Mouse (Mus musculus): ENCODE data around the gene Slc25a26.

Gene Slc25a26

DNA sequence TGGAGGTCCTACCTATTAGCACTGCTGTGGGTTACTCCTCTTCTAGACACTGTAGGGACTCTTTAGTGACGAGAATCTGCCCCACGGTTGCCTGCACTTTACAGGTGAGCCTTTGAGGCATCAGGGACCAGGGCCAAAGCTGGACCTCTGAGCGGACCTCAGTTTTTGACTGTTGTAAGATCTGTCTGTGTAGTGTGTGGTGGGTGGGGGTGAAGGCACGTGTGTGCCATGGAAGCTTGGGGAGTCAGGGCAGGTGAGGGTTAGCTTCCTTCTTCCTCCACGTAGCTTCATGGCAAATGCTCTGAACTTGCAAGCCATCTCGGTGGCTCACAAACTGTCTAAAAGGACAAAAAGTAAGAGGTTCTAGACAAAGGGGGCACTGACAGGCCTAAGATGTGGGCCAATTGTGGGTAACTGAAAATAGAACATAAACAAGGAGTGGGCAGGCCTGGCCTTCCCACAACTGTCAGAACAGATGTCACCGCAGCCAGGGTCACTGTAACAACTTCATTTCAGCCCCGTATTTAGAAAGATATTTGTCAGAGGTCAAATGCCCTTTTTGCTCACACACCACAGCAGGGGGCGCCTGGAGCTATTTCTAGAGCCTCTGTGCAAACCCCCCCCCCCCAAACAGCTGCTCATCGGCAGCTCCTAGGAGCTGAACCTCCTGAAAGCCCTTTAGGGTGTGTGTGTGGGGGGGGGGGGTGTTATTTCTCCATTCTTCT lies 96.8 kb downstream of the Slc25a26 start:
- no peak for DNase-seq (ENCODE audit: extremely low read depth, insufficient read length, low spot score)

DNA sequence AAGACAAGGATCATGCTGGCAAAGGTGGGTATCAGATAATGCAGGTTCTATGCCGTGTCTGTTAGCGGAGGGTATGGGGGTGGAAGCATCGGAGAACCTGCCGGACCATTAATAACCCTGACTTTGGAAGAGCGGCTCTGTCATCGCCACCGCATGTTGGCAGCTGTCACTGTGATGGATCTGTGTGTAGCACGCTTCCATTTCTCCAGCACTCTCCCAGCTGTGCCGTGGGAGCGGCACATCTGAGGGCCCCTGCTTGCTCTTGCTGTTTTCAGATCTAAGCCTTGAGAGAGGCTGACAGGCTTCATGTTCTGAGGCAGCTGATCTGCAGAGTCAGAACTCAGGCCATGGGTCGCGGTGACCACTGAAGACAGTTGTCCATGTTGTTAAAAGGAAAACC lies 98.3 kb downstream of the Slc25a26 start:
- no peak for DNase-seq (ENCODE audit: extremely low read depth, insufficient read length, low spot score)

DNA sequence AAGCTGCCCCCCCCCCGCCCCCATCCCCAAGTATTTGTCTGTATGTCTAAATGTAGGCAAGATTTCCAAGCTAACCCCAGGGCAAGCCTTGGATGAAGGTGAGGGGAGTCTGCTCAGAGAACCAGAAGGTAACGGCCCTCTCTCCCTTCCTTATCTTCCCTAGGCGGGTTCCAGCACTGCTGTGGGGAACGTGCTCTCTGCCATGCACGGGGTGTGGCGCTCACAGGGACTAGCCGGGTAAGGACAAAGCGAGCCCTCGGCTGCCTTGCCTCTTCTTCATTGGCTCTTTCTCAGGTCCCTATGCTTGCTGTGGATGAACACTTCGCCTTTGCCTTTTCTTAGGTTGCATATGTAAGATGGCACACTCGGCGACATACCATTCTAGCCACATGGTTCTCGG lies 98.9 kb downstream of the Slc25a26 start:
- DNase-seq (ENCODE audit: extremely low read depth, insufficient read length, low spot score): no peak

DNA sequence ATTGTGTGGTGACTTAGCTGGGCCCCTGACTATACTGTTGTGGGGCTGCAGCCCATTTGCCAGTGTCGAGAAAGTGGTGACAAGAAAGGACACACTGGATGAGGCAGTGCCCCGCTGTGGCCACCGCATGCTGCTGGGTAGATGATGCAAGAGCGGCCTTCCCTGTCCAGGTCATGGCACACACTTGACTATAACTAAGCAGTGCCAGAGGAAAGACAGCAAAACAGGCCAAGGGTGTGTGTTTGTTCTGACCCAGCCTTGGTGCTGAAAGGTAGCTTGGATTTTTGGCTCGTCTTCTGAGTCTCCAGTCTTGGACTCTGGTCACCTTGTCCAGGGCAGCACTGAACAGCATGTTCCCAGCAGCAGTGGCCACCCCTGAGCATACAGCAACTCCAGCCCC lies 101.0 kb downstream of the Slc25a26 start:
- DNase-seq (ENCODE audit: extremely low read depth, insufficient read length, low spot score): no peak

DNA sequence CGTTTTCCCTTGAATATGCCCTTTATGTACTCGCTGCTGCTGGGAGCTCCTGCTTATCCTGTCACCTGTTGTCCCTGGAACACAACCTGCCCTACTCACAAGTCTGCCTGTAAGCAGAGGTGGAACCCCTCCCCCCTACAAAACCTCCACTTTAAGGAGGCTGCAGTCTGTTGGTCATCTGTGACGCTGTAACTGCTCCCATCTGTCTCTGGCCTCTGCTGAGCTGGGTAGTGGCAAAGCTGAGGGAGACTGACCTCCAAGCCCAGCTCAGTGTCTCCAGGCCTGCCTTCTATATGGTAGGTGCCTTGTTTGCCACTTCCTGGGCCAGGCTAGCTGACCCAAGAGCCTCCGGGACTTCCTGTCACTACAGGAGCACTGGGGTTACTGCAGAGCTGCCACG lies 101.7 kb downstream of the Slc25a26 start:
- no peak for DNase-seq (ENCODE audit: extremely low read depth, insufficient read length, low spot score)

DNA sequence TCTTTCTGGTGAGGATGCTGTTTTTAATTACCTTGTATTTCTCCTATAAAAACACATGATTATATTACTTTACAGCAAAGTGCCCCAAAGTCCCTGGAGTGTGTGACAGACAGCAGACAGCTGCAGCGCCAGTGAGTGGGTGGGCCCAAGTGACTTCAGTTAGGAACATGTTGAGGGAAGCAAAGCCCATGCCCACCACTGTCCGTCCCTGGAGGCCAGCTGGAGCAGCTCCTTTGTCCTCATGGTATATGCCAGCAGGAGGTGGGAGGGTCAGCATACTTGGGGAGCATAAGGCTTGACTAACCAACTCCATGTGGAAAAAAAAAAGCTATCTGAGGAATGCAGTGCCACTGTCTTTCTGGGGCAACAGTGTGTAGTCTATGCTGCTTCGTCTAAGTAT lies 103.9 kb downstream of the Slc25a26 start:
- DNase-seq (ENCODE audit: extremely low read depth, insufficient read length, low spot score): no peak

DNA sequence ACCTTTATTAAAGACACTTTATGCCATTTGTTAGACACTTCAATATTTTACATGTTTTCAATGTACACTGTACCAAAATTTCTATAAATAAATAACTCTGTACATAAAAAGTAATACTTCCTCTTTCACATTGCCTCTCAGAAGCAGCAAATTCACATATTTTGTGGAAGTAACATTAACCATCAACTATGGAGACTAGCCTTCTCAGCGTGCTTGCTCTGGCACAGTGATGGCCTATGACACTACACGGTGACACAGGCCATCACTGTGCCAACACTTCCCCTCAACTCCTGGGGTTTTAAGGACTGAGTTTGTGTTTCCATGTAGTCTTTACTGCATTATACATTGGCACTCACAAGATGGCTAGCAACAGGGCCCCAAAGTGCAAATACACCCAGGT lies 104.4 kb downstream of the Slc25a26 start:
- DNase-seq (ENCODE audit: extremely low read depth, insufficient read length, low spot score): no peak

DNA sequence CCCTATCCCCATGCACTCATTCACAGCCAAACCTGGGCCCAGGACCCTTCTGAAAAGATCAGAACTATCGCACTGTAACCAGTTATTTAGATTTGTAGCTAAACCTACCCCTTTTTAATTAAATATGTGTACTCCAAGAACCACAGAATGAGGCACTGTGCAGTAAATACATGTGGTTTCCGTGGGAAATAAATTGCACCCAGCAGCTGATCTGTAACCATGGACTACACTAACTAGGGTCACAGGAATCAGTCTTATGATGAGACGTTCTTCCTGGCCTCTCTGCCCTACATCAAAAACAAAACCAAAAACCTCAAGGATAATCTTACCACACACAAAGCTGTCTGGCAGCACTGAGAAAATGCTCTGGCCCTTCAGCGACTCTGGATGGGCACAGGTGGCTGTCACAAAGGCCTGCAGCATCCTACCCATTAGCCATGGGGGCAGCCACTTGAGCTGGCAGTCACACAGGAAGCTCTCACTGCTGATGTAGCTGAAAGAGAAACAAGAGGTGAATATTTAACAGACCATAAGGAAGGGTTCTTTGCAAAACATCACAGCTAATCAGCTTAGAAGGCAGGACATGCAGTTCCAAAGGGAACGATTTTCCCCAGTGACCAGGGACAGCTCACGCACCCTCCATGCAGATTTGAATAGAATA lies 113.2 kb downstream of the Slc25a26 start:
- DNase-seq (ENCODE audit: extremely low read depth, insufficient read length, low spot score): no peak

DNA sequence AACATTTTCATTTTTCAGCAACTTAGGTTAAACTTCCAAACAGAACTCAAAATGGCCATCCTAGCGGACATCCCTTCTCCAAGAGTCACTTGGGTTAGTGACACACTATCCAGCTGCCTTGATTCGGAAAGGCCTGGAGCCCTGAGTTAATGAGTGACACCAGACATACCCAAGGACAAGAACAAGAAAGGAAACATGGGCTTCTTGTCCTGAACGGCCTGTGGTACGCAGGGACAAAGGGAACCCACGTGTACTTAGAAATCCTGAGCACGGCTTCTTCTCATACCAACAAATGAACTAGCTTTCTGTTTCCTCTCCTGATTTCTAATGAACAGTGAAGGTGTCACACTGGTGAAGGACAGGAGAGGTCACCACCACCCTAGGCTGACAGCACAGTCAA lies 114.2 kb downstream of the Slc25a26 start:
- DNase-seq (ENCODE audit: extremely low read depth, insufficient read length, low spot score): no peak

DNA sequence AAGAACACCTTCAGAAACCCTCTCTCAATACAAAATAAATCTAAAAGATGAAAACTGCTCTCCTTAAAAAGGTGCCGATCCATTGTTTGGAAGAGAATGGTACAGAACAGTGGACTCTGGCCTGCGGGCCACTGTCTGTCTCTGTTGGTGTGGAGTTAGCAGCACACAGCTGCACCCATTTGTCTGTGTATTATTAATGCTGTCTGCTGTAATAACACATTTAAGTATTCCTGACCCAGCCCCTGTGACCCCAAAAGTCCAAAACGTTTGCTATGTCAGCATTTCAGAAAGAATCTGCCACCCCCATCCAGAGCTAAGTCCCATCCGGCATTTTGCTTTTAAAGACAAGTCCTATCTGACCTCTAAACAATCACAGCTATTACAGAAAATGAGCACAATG lies 115.8 kb downstream of the Slc25a26 start:
- DNase-seq (ENCODE audit: extremely low read depth, insufficient read length, low spot score): no peak

DNA sequence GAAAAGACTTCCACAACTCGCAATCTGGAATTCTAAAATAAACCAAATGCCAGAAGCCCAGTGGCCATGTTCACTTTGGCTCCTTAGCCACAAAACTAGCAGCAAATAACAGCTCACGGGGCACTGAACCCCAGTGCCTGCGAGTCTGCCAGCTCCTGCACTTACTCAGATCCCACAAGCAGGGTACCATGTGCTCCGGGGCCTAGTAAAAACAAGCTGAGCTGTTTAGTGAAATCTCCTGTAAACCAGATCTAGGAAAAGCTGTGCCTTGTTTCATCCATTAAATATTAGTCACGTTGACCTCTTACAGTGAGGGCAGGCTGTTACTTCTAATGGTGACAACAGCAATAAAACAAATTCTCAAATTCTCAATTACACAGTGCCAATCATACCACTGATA lies 118.5 kb downstream of the Slc25a26 start:
- DNase-seq (ENCODE audit: extremely low read depth, insufficient read length, low spot score): no peak

DNA sequence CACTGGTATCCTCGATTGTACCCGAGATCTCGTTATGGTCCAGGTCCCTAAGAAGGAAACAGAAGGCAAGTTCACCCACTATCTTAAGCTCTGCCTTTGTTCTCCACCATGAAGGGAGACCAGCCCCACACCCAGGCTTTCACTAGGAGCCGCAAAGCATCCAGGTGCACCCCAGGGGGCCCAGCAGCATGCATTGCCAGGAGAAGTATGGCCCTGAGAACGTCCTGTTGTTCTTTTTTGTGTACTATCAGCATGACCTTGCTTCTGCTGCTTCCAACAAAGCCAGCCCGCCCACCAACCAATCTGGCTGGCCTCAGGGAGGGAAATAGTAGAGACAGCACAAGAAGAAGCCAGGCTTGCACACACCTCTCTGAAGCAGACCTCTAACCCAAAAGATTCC lies 120.2 kb downstream of the Slc25a26 start:
- DNase-seq (ENCODE audit: extremely low read depth, insufficient read length, low spot score): no peak

DNA sequence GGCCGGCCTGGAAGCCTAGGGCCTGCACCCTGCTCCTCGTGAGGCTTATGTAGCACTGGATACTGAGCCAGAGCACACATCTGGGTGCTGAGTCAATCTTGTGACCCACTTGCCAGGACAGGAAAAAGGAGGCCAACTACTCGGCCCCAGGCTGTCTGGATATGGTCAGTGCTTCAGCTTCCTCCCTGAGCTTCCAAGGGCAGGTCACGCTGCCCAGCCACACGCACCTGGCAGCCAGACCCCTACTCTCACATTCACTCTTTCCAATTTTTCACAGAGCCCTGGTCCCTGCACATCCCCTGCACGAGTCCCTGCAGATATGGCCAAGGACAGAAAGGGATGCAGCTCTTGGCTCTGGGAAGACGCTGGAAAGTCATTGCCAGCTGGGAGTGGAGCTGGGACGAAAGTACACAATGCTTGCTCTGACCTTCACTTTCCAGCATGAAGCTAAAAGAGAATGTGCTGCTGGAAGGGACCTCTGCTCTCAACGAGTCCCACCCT lies 120.7 kb downstream of the Slc25a26 start:
- DNase-seq (ENCODE audit: extremely low read depth, insufficient read length, low spot score): no peak

DNA sequence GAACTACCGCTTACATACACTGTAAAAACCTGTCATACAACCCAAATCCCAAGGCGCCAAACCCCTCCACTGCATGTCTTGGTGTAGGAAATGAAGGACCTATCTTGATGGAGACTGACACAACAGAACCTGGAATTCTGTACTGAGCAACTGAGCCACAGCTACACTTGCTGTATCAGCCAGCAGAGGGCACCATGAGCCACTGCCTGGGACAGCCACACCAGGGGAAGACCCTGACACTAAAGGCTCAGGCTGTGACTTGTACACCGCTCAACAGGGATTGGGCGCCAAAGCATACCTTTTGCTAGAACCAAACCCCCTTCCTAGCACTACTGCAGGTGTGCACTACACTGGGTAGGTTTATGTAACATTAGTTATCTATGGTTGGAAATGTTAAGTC lies 122.9 kb downstream of the Slc25a26 start:
- DNase-seq (ENCODE audit: extremely low read depth, insufficient read length, low spot score): no peak

DNA sequence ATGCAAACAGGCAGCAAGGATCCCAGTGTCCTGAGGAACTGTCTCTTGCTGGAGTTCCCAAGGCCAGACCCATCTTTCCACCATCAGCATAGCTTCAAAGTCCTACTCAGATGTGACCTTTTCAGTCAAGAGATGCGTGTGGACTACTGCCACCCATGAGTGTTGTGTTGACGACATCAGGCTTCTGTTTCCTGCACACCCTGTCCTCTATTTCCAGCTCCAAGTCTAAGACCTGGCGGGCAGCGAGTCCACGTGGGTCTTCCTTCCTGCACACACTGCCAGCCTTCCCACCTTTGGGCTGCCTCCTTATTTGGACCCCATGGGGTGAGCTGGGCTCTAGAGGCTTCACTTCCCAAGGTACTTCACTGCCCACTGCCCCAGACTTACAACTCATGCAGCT lies 124.4 kb downstream of the Slc25a26 start:
- DNase-seq (ENCODE audit: extremely low read depth, insufficient read length, low spot score): no peak

DNA sequence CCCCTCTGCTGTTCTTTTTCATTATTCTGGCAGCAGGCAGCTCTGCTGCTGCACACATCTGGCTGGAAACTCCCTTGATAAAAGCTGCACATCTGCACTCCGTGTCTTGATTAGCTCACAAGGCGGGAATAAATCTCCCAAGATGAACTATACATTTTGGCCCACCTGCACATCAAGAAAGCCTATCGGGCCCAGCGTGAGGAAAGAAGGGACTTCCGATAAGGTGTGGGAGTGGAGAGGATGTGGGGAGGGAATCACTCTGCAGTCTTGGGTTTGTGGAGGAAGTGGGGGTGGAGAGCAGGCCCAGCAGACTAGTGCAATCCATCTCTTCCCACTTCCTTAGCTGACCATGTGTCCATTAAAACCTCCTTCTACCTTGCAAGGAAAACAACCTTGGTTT lies 125.8 kb downstream of the Slc25a26 start:
- no peak for DNase-seq (ENCODE audit: extremely low read depth, insufficient read length, low spot score)

DNA sequence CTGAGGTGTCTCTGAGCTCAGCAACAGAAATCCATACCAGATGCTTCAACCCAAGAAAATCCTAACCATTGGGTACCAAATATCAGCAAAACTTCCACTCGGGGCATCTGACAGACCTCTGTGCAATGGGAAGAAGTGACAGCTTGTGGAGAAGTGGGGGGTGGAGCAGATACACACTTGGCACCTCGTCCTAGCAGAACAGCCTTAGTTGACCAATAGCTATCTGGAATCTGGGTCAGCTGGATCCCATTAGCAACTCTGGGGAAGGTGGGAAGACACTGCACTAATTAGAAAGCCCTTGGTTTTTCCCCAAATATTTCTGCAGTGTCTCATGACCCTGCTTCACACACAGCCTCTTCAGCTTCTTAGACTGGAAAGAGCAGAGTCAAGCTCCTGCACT lies 126.7 kb downstream of the Slc25a26 start:
- DNase-seq (ENCODE audit: extremely low read depth, insufficient read length, low spot score): no peak

DNA sequence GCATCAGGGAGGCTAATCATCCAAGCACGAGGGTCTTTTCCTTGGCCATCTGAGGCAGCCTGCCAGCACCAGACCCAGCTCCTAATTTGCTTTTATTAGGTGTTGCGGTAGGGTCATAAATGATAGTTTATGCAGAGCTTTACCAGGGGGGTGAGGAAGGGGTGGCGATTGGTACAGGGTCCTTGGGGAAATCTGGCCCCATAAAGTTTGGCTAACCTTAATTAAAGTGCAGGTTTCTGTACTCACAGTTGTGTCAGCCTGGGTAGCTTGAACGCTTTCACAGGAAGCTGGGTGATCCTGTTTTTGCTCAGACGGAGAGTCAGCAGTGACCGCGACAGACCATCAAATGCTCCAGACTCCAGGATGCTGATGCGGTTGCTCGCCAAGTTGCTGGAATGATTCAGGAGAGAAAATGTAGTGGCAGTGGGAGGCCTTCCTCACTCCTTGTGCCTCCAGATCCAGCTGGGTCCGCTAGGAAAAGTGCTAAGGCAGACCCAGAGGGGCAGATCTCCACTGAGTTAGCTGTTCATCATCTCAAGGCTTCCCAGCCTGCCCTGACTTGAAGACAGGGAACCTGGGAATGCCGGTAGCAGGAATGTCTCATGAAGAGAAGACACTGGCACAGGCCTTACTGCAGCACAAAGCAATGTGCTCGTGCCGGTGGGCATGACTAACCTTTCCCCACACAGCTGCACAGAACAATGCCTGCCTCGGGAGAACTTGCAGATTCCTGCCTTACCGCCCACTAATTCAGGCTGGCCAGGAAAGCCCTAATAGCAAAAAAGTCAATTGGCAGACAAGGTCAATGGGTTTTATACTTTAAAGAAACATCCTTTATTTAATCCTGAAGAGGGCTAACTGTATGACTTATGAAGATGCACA lies 127.8 kb downstream of the Slc25a26 start:
- no peak for DNase-seq (ENCODE audit: extremely low read depth, insufficient read length, low spot score)

DNA sequence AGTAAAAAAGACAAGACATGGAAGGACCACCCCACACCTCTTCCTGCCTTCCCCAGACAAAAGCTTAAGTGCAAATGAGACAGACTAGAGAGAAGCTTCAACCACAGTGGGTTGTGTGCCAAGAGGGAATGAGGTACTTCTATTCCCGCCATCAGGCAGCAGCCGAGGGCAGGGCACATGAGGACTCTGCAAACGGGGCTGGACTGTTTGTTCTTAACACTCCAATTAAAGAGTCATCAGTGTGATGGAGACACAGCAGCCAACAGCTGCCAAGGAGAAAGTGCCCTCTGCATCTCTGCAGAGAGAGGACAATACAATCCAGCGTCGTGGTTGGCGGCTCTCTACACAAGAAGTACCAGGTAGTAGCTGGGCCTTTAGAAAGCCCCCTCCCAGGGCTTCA lies 128.7 kb downstream of the Slc25a26 start:
- no peak for DNase-seq (ENCODE audit: extremely low read depth, insufficient read length, low spot score)

DNA sequence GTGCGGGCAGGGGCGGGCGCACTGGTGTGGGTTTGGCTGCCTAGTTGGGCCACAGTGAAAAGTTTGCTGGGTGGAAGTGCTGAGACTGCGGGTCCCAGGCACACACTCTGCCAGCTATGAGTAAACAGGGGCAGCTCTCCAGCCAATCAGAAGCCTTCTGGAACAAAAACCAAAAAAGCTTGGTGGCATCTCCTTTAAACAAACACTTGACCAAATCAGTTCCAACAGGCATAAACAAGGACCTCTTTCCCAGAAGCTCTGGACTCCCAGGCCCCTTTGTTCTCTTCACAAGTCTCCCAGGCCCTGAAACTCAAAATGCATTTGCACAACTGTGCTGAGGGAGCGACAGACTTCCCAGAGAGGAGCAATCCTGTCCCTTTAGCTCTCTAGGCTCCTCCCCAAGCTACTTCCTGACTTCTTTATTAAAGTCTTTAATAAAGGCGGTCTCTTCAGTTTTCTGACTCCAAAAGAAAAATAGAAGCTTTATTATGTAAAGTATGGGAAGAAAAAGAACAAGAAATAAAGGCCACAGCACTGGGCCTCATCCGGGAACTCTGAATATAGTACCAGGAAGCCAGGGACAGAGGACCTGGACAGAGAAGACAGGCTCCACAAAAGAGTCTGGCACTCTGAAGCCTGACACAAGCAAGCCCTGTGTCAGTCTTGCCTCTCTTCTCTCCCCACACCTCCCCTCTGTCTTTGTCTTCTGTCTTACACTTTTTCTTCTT lies 131.1 kb downstream of the Slc25a26 start:
- no peak for DNase-seq (ENCODE audit: extremely low read depth, insufficient read length, low spot score)

DNA sequence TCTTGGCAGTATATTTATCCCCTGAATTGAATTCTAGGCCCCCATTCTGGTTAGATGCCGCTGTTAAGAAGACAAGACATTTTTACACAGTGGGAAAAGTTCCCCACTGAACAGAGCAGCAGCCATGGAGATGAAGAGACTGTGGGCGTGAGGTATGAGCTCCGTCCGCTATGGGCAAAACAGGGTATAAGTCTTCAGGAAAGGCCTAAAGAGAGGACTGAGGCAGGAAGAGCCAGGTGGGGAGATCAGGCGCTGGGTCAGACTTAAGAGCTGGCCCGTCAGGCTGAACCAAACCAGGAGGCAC lies 131.6 kb downstream of the Slc25a26 start:
- DNase-seq (ENCODE audit: extremely low read depth, insufficient read length, low spot score): no peak
